Mouse (Mus musculus) small intestine, adult 2 months (tissue): ENCODE results near the gene Cep164. TPM values are rescaled to one million over a fixed set of nuclear protein-coding genes. Genes with fewer than 3 reads are reported as not detected.

ENCODE experiments used
- H3K27ac ChIP-seq: fragments of 200-500 bp; 2 replicates; pipeline ENCODE4 v1.5.1; 2012; ENCODE audit warnings: low read depth, low read length, control low read depth, inconsistent platforms; ENCODE audit not compliant: insufficient read depth
- H3K27me3 ChIP-seq: fragments of 200-500 bp; 2 replicates; pipeline ENCODE4 v1.6.1; 2012; ENCODE audit warnings: mild to moderate bottlenecking, moderate library complexity, low read length, inconsistent platforms; ENCODE audit not compliant: control insufficient read depth, insufficient read depth
- H3K36me3 ChIP-seq: fragments of 200-500 bp; 2 replicates; pipeline ENCODE4 v1.6.1; 2012; ENCODE audit warnings: mild to moderate bottlenecking, low read length, control low read depth, inconsistent platforms; ENCODE audit not compliant: control insufficient read depth, insufficient read depth
- H3K4me1 ChIP-seq: fragments of 200-500 bp; 2 replicates; pipeline ENCODE4 v1.6.1; 2012; ENCODE audit warnings: low read length, inconsistent platforms, mixed read lengths; ENCODE audit not compliant: control insufficient read depth, insufficient read depth, insufficient read length
- H3K4me3 ChIP-seq: fragments of 200-500 bp; 2 replicates; pipeline ENCODE4 v1.5.1; 2012; ENCODE audit warnings: low read depth, mild to moderate bottlenecking, control low read depth, inconsistent platforms, low read length, moderate library complexity
- CTCF ChIP-seq: fragments of 200-500 bp; IDR thresholded peaks from 2 replicates; pipeline ENCODE4 v1.5.1; 2012; ENCODE audit warnings: low read depth, mild to moderate bottlenecking, control low read depth, inconsistent platforms, low read length, moderate library complexity, mixed read lengths; ENCODE audit not compliant: insufficient replicate concordance, insufficient read length; ENCODE audit errors: extremely low read depth
- POLR2A ChIP-seq: fragments of 200-500 bp; IDR thresholded peaks from 2 replicates; pipeline ENCODE4 v1.6.1; 2012; ENCODE audit warnings: low read depth, mild to moderate bottlenecking, control low read depth, inconsistent platforms, low read length, moderate library complexity
- WGBS: fragments of 180-500 bp; shearing (Covaris S2); methylation state at CpG from one replicate; pipeline ENCODE4 v1.1.7; 2018; 5-methylcytosine and 5-hydroxymethylcytosine counted together
- polyA plus RNA-seq: library from polyadenylated mRNA; depleted of rRNA; stranded (reverse); fragments of >200 nt; gene quantifications from 2 replicates; pipeline ENCODE4 v1.2.3, GENCODE M21; 2012

Gene Cep164
- polyA plus RNA-seq, 1 experiment: 12.9 TPM

GRCm38 (mm10) chr9:45767155-45767554, 61.3 kb downstream of the Cep164 start:
- Histone ChIP-seq H3K27ac (no peak overlapping the region), H3K4me1 (no peaks in the 10 kb centered on the region), H3K4me3 (no peak overlapping the region), H3K27me3 (no peaks in the 10 kb centered on the region), H3K36me3 (peaks cover 12% of the 10 kb centered on the region)
- WGBS: 89% methylated on average over 8 of the region's 8 CpGs
- no peak for TF ChIP-seq CTCF
- no peak for TF ChIP-seq POLR2A

DNA sequence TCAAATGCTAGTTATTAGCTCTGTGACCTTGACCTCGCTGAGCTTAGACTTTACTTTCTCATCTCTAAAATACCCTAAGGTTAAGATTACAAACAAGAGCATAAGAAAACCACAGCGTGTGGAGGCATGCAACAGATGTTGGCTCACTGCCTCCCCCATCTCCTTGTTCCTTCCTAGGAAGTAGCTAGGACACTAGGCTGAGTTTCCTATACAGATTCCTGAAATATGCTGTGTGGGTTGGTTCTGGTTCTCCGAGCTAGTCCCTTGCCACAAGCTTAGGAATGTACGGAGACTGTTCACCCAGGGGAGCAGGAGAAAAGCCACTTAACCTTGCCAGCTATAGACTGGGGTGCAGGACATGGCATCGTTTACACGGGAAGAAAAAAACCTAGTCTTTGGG, 62.3 kb downstream of the Cep164 start:
- Histone ChIP-seq H3K27me3 (no peaks in the 10 kb centered on the region), H3K27ac (no peak overlapping the region), H3K4me1 (no peaks in the 10 kb centered on the region), H3K36me3 (peaks cover 8% of the 10 kb centered on the region; the same call in 1 of the 2 replicates), H3K4me3 (no peak overlapping the region)
- 77% methylated on average over 6 of the region's 6 CpGs for WGBS
- TF ChIP-seq POLR2A (no peak), CTCF (no peak)

DNA sequence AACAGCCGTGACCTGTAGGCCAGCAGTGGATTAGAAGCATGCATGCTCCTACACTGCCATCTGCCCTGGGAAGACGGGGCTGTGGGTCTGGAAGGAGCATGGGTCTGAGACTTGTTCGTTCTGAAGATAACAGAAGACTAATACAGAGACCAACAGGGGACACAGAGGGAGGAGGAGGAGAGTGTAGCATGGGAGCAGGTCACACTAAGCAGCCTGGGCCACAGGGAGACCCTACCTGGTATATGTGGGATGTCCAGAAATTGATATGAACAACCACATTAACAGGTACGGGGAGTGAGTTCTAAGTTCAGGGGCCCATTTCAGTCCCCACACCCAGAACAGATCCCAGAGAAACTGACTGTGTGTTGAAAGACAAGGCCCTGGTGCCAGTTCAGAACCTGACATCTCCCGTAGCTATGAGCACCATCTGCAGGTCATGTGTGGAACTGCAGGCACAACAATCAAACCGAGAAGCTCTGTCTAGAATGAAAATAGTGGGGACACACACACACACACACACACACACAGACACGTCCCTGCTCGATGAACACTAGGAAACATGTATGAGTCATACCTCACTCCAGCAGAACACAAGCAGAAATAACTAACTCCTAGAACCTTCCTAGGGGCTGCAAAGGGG, 73.9 kb downstream of the Cep164 start:
- Histone ChIP-seq H3K27me3 (no peaks in the 10 kb centered on the region), H3K27ac (no peak overlapping the region), H3K4me1 (no peaks in the 10 kb centered on the region), H3K36me3 (no peaks in the 10 kb centered on the region), H3K4me3 (no peak overlapping the region)
- TF ChIP-seq POLR2A (no peak), CTCF (peak; percentile 76; the same call in 1 of the 2 replicates)
- 35% methylated on average over 8 of the region's 8 CpGs for WGBS

- WGBS: 91% methylated on average over 4 of the region's 4 CpGs
- Histone ChIP-seq H3K36me3 (no peaks in the 10 kb centered on the region), H3K27ac (no peak overlapping the region), H3K27me3 (no peaks in the 10 kb centered on the region), H3K4me1 (no peaks in the 10 kb centered on the region), H3K4me3 (no peak overlapping the region)
- no peak for TF ChIP-seq POLR2A
Measured at GRCm38 (mm10) chr9:45749917-45750316, 78.6 kb downstream of the Cep164 start.

DNA sequence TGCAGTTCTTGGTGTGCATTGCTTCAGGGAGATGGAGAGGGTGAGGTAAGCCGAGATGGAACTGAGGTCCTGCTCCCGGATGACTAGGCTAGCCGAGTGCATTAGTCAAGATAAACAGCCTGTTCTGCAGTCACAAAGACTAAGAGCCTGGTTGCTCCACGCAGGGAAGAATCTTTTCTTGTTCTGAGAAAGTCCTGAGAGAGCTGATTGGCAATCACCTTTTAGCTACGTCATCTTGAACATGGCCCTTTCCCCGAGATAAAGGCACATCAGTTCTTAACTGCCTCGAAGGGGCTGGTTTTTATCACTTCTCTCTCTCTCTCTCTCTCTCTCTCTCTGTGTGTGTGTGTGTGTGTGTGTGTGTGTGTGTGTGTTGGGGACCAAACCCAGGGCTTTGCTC, 83.0 kb downstream of the Cep164 start:
- Histone ChIP-seq H3K4me3 (no peak overlapping the region), H3K27ac (no peak overlapping the region), H3K36me3 (no peaks in the 10 kb centered on the region), H3K27me3 (no peaks in the 10 kb centered on the region; the same call in 1 of the 2 replicates), H3K4me1 (no peaks in the 10 kb centered on the region)
- 33% methylated on average over 7 of the region's 7 CpGs for WGBS
- TF ChIP-seq POLR2A: no peak
- no peak for TF ChIP-seq CTCF

- WGBS: 49% methylated on average over 2 of the region's 2 CpGs
- Histone ChIP-seq H3K4me1 (no peaks in the 10 kb centered on the region), H3K4me3 (no peak overlapping the region), H3K36me3 (no peaks in the 10 kb centered on the region), H3K27ac (no peak overlapping the region), H3K27me3 (no peaks in the 10 kb centered on the region; the same call in 1 of the 2 replicates)
- TF ChIP-seq POLR2A: no peak
- no peak for TF ChIP-seq CTCF
Measured at GRCm38 (mm10) chr9:45740584-45740980, 87.9 kb downstream of the Cep164 start.

- no peaks in the 10 kb centered on the region; the same call in 1 of the 2 replicates for H3K27me3 ChIP-seq
- H3K4me1 ChIP-seq: no peaks in the 10 kb centered on the region
- H3K4me3 ChIP-seq: no peak overlapping the region
- 46% methylated on average over 17 of the region's 17 CpGs for WGBS
- H3K27ac ChIP-seq: no peak overlapping the region
- TF ChIP-seq POLR2A (no peak), CTCF (no peak)
- H3K36me3 ChIP-seq: no peaks in the 10 kb centered on the region
Measured at GRCm38 (mm10) chr9:45739702-45740583, 88.5 kb downstream of the Cep164 start.
